Mouse (Mus musculus) ES-E14 (cell line): Measurements from ENCODE around the gene Emc8. TPM values are rescaled to one million over a fixed set of nuclear protein-coding genes. Genes with fewer than 3 reads are reported as not detected.
A peak's percentile ranks its signal among the peaks of the same experiment; 100 is the strongest.

Experiments used
- DNase-seq: peaks from one replicate; pipeline ENCODE4 v3.0.0-alpha.2; 2013; ENCODE audit warnings: low read depth, low spot score
- H3K27ac ChIP-seq: 2 replicates; pipeline ENCODE4 v1.5.1; 2012; ENCODE audit warnings: low read depth, mild to moderate bottlenecking, low read length, moderate library complexity, mixed read lengths; ENCODE audit not compliant: poor library complexity, insufficient read depth, severe bottlenecking
- H3K36me3 ChIP-seq: 2 replicates; pipeline ENCODE4 v1.6.1; 2012; ENCODE audit warnings: mild to moderate bottlenecking, low read length, moderate library complexity, mixed read lengths; ENCODE audit not compliant: control insufficient read depth, poor library complexity, insufficient read depth, severe bottlenecking
- H3K4me1 ChIP-seq, 2 experiments: fragments of 150-350 bp in 1 of 2; sonication (generic) in 1 of 2; 2 replicates each; pipeline ENCODE4 v1.6.1; 2012; ENCODE audit warnings: low read length in 2 of 2, mild to moderate bottlenecking in 1 of 2, mixed read lengths in 1 of 2; ENCODE audit not compliant: control insufficient read depth in 2 of 2, insufficient read depth in 2 of 2, poor library complexity in 1 of 2
- H3K4me3 ChIP-seq, 2 experiments: fragments of 150-350 bp in 1 of 2; sonication (generic) in 1 of 2; 2 replicates each; pipeline ENCODE4 v1.5.1; 2012; ENCODE audit warnings: low read length in 2 of 2, low read depth in 1 of 2, mild to moderate bottlenecking in 1 of 2, mixed read lengths in 1 of 2; ENCODE audit not compliant: insufficient read depth in 1 of 2, poor library complexity in 1 of 2, severe bottlenecking in 1 of 2
- H3K9ac ChIP-seq: 2 replicates; pipeline ENCODE4 v1.6.1; 2012; ENCODE audit warnings: low read depth, mild to moderate bottlenecking, low read length, mixed read lengths; ENCODE audit not compliant: poor library complexity, insufficient read depth, severe bottlenecking
- H3K9me3 ChIP-seq: fragments of 150-350 bp; sonication (generic); 2 replicates; pipeline ENCODE4 v1.6.1; 2012; ENCODE audit warnings: low read depth, mild to moderate bottlenecking, low read length; ENCODE audit not compliant: control insufficient read depth, insufficient read depth
- CHD2 ChIP-seq: IDR thresholded peaks from 2 replicates; pipeline ENCODE4 v1.6.1; 2014; ENCODE audit warnings: mild to moderate bottlenecking, low read depth, low read length, inconsistent platforms
- HCFC1 ChIP-seq: IDR thresholded peaks from 2 replicates; pipeline ENCODE4 v1.6.1; 2012; ENCODE audit warnings: low read length, inconsistent platforms, borderline replicate concordance; ENCODE audit not compliant: insufficient read depth
- MAFK ChIP-seq: IDR thresholded peaks from 2 replicates; pipeline ENCODE4 v1.6.1; 2014; ENCODE audit warnings: mild to moderate bottlenecking, low read depth, low read length, inconsistent platforms; ENCODE audit not compliant: insufficient read depth
- ZC3H11A ChIP-seq: IDR thresholded peaks from 2 replicates; pipeline ENCODE4 v1.6.1; 2012; ENCODE audit warnings: low read depth, mild to moderate bottlenecking, inconsistent platforms, low read length, borderline replicate concordance
- ZNF384 ChIP-seq: IDR thresholded peaks from 2 replicates; pipeline ENCODE4 v1.6.1; 2012; ENCODE audit warnings: low read depth, low read length, inconsistent platforms
- in situ Hi-C, 2 experiments: fragments of 600-800 bp; cut with MboI; formaldehyde crosslinking; loops; one replicate each; pipeline ENCODE4 v1.15.1; 2025; ENCODE audit warnings: low sequenced_read_pairs in 2 of 2, inconsistent platforms in 1 of 2; ENCODE audit not compliant: unreplicated experiment in 2 of 2
- total RNA-seq: library from RNA; depleted of rRNA; stranded (reverse); fragments of 300-350 nt; gene quantifications from 2 replicates; pipeline ENCODE4 v1.2.3, GENCODE M21; 2012

Emc8 gene
- total RNA-seq, 1 experiment: 332 TPM

- in situ Hi-C loops: no loop called here
- Histone ChIP-seq H3K9ac (no peak overlapping the region), H3K27ac (no peak overlapping the region), H3K36me3 (no peaks in the 10 kb centered on the region), H3K4me1 (peaks cover 0 to 5% of the 10 kb centered on the region in 2 experiments; a peak in 1 of 4 replicates), H3K9me3 (no peaks in the 10 kb centered on the region), H3K4me3 (no peak overlapping the region)
- DNase-seq: no peak
- TF ChIP-seq MAFK (no peak), HCFC1 (no peak), CHD2 (no peak), ZC3H11A (no peak), ZNF384 (no peak)
These were observed 26.2 kb downstream of the Emc8 start for GRCm38 (mm10) chr8:120642031-120642662.

- in situ Hi-C loops: no loop called here
- Histone ChIP-seq H3K27ac (no peak overlapping the region), H3K9ac (no peak overlapping the region), H3K4me3 (no peak overlapping the region), H3K9me3 (no peaks in the 10 kb centered on the region), H3K4me1 (peaks cover 0 to 5% of the 10 kb centered on the region in 2 experiments; a peak in 1 of 4 replicates), H3K36me3 (no peaks in the 10 kb centered on the region)
- no peak for TF ChIP-seq MAFK
- no peak for TF ChIP-seq ZNF384
- TF ChIP-seq ZC3H11A: no peak
- no peak for TF ChIP-seq HCFC1
- TF ChIP-seq CHD2: no peak
- DNase-seq: no peak
These were observed 27.1 kb downstream of the Emc8 start for GRCm38 (mm10) chr8:120641245-120641644.

- peaks cover 7 to 29% of the 10 kb centered on the region in 2 experiments; a peak in 3 of 4 replicates for H3K4me1 ChIP-seq
- no peaks in the 10 kb centered on the region for H3K9me3 ChIP-seq
- in situ Hi-C loops: no loop called here
- no peak overlapping the region for H3K27ac ChIP-seq
- TF ChIP-seq MAFK (no peak), ZNF384 (no peak), CHD2 (no peak), ZC3H11A (no peak)
- peak overlapping the region; percentile 75 for H3K9ac ChIP-seq
- no peak for DNase-seq
- no peaks in the 10 kb centered on the region for H3K36me3 ChIP-seq
- peak overlapping the region; percentile 74 to 75 for H3K4me3 ChIP-seq
These were observed 34.0 kb downstream of the Emc8 start for GRCm38 (mm10) chr8:120634329-120634839.

- DNase-seq: no peak
- TF ChIP-seq ZC3H11A (no peak), CHD2 (no peak), ZNF384 (no peak)
- in situ Hi-C loops: no loop called here
- Histone ChIP-seq H3K4me1 (peaks cover 7 to 29% of the 10 kb centered on the region in 2 experiments; a peak in 3 of 4 replicates), H3K4me3 (peak overlapping the region; percentile 74 to 75), H3K27ac (no peak overlapping the region), H3K36me3 (no peaks in the 10 kb centered on the region), H3K9ac (peak overlapping the region; percentile 75), H3K9me3 (no peaks in the 10 kb centered on the region)
These were observed 34.6 kb downstream of the Emc8 start for GRCm38 (mm10) chr8:120633665-120634271.
